ENCODE assay signal across 8 mouse cellular contexts in genomic region chr16:52219069-52219468, GRCm38 (mm10).
DNase-seq lines count a peak whose midpoint lies in the region; ATAC-seq and TF ChIP-seq lines count a peak whose summit lies in the region.

No protein-coding gene starts in this region.

- peak; percentile 56 for TF ChIP-seq CTCF in heart, adult 2 months (IDR thresholded peaks at IDR 0.05)
- TF ChIP-seq CTCF in liver, embryonic 14.5 days (IDR thresholded peaks at IDR 0.05; ENCODE audit: low read depth), result peak; percentile 55
- peak; percentile 77 for TF ChIP-seq CTCF in stomach, postnatal 0 days (IDR thresholded peaks at IDR 0.05; ENCODE audit: low read depth)

- peak; percentile 81 for ATAC-seq in granulocyte monocyte progenitor cell, adult 5-6 weeks (replicated peaks; ENCODE audit: poor library complexity, severe bottlenecking)
- ATAC-seq in liver, embryonic 14.5 days (ENCODE audit: insufficient read depth), result no peak
- no peak for ATAC-seq in stomach, postnatal 0 days (ENCODE audit: low FRiP score, low TSS enrichment)

- no peak for DNase-seq in heart, adult 2 months
- no peak for DNase-seq in heart, embryonic 10.5 days (ENCODE audit: low spot score)
- DNase-seq in A20 (ENCODE audit: low read depth, low spot score), result peak; percentile 67
- DNase-seq in NIH3T3 (ENCODE audit: low read depth), result peak; percentile 75
- no peak for DNase-seq in liver, embryonic 14.5 days (ENCODE audit: low read depth in 3 of 3, low spot score in 3 of 3)
- DNase-seq in stomach, postnatal 0 days (ENCODE audit: low spot score), result peak; percentile 43
- DNase-seq in spleen, postnatal 36 days (ENCODE audit: low spot score in 2 of 2), result no peak

- no peak overlapping the region for H3K4me2 ChIP-seq in liver, embryonic 14.5 days (ENCODE audit: low read depth)
- no peak overlapping the region for H3K4me2 ChIP-seq in stomach, postnatal 0 days (replicated peaks; ENCODE audit: low read depth)

- no peak for TF ChIP-seq EP300 in heart, adult 2 months (IDR thresholded peaks at IDR 0.05; ENCODE audit: insufficient read depth, low read depth, low read length)
- no peak for TF ChIP-seq EP300 in liver, embryonic 14.5 days (IDR thresholded peaks at IDR 0.05; ENCODE audit: low read depth)
- TF ChIP-seq EP300 in stomach, postnatal 0 days (optimal IDR thresholded peaks at IDR 0.05), result no peak

- no peak overlapping the region for H3K27ac ChIP-seq in heart, adult 2 months
- H3K27ac ChIP-seq in heart, embryonic 10.5 days, result no peak overlapping the region
- no peak overlapping the region for H3K27ac ChIP-seq in liver, embryonic 14.5 days
- no peak overlapping the region for H3K27ac ChIP-seq in stomach, postnatal 0 days (replicated peaks)

- H3K9me3 ChIP-seq in heart, embryonic 10.5 days, result no peaks in the 10 kb centered on the region
- H3K9me3 ChIP-seq in liver, embryonic 14.5 days (ENCODE audit: control insufficient read depth, low read length), result no peaks in the 10 kb centered on the region
- H3K9me3 ChIP-seq in stomach, postnatal 0 days (ENCODE audit: control insufficient read depth, low read length), result no peaks in the 10 kb centered on the region

- TF ChIP-seq POLR2A in heart, adult 2 months (IDR thresholded peaks at IDR 0.05; ENCODE audit: insufficient read depth, low read depth, low read length), result no peak

- no peak overlapping the region for H3K9ac ChIP-seq in heart, adult 2 months (ENCODE audit: low read depth, low read length)
- H3K9ac ChIP-seq in liver, embryonic 14.5 days (replicated peaks), result no peak overlapping the region
- H3K9ac ChIP-seq in stomach, postnatal 0 days (ENCODE audit: low read length), result no peak overlapping the region

- H3K27me3 ChIP-seq in heart, adult 2 months (ENCODE audit: control insufficient read depth, insufficient read depth, low read length), result no peaks in the 10 kb centered on the region
- no peaks in the 10 kb centered on the region for H3K27me3 ChIP-seq in heart, embryonic 10.5 days (ENCODE audit: insufficient read depth, poor library complexity, severe bottlenecking)
- no peaks in the 10 kb centered on the region for H3K27me3 ChIP-seq in liver, embryonic 14.5 days (ENCODE audit: control insufficient read depth, insufficient read depth, low read length)
- no peaks in the 10 kb centered on the region for H3K27me3 ChIP-seq in stomach, postnatal 0 days (ENCODE audit: control insufficient read depth, insufficient read depth, low read length)

- H3K36me3 ChIP-seq in heart, adult 2 months (ENCODE audit: control insufficient read depth, insufficient read depth, low read length), result no peaks in the 10 kb centered on the region
- no peaks in the 10 kb centered on the region for H3K36me3 ChIP-seq in heart, embryonic 10.5 days
- no peaks in the 10 kb centered on the region for H3K36me3 ChIP-seq in liver, embryonic 14.5 days (replicated peaks; ENCODE audit: control insufficient read depth, insufficient read depth, low read depth)
- H3K36me3 ChIP-seq in stomach, postnatal 0 days (ENCODE audit: control insufficient read depth, insufficient read depth, low read length), result no peaks in the 10 kb centered on the region

- no peaks in the 10 kb centered on the region for H3K79me2 ChIP-seq in heart, adult 2 months (replicated peaks; ENCODE audit: control insufficient read depth, insufficient read depth, low read length)

- intact Hi-C loops in heart, adult 2 months (cut with DNase I), result no loop called here

- WGBS in heart, adult 2 months, result 27% methylated on average over 2 of the region's 2 CpGs
- 32% methylated on average over 2 of the region's 2 CpGs for WGBS in heart, embryonic 10.5 days
- 16% methylated on average over 2 of the region's 2 CpGs for WGBS in liver, embryonic 14.5 days (ENCODE audit: insufficient replicate concordance)
- 13% methylated on average over 2 of the region's 2 CpGs for WGBS in stomach, postnatal 0 days

- H3K4me3 ChIP-seq in heart, adult 2 months, result no peak overlapping the region
- no peak overlapping the region for H3K4me3 ChIP-seq in heart, embryonic 10.5 days
- no peak overlapping the region for H3K4me3 ChIP-seq in liver, embryonic 14.5 days (ENCODE audit: insufficient read depth in 1 of 2, low read depth in 2 of 2, low read length in 2 of 2)
- no peak overlapping the region for H3K4me3 ChIP-seq in stomach, postnatal 0 days (ENCODE audit: low read depth, low read length)

- H3K4me1 ChIP-seq in heart, adult 2 months (ENCODE audit: control insufficient read depth, insufficient read depth, low read length), result no peaks in the 10 kb centered on the region
- no peaks in the 10 kb centered on the region for H3K4me1 ChIP-seq in heart, embryonic 10.5 days
- no peaks in the 10 kb centered on the region for H3K4me1 ChIP-seq in liver, embryonic 14.5 days (replicated peaks; ENCODE audit: control insufficient read depth in 2 of 2, insufficient read depth in 2 of 2, low read length in 1 of 2)
- no peaks in the 10 kb centered on the region for H3K4me1 ChIP-seq in stomach, postnatal 0 days (replicated peaks; ENCODE audit: control insufficient read depth, insufficient read depth)

Comparison
In these comparisons a context has a peak if more than half of its experiments do, and no peak if none do; other contexts are left out.
1. DNase-seq: peak in A20 (single experiment), NIH3T3 (single experiment) and stomach, postnatal 0 days (single experiment); none in heart, adult 2 months (0 of 2), heart, embryonic 10.5 days (single experiment), liver, embryonic 14.5 days (0 of 3) and spleen, postnatal 36 days (0 of 2).
2. Peak in every context shown above with its lines, with median percentiles within 50 percentile points of each other: CTCF ChIP-seq.